Mouse (Mus musculus): ENCODE measurements at regions not wholly inside any gene's neighbourhood (a gene's known extent, or its start where the extent isn't known, plus 50 kb on each side); places are given as distances from the start of the nearest gene placed in this dataset.

GRCm38 (mm10) chr1:189077861-189078260 lies 70.2 kb upstream of the Kctd3 start:
- Histone ChIP-seq H3K9me3 (replicated peaks; ENCODE audit: control insufficient read depth, low read length) (no peaks in the 10 kb centered on the region), H3K36me3 (ENCODE audit: control insufficient read depth, insufficient read depth) (no peaks in the 10 kb centered on the region), H3K4me1 (ENCODE audit: control insufficient read depth, insufficient read depth, low read length) (0 out of 2 replicates have a peak, but pooled peaks cover 2% of the 10 kb centered on the region), H3K27me3 (ENCODE audit: control insufficient read depth, insufficient read depth, low read length) (no peaks in the 10 kb centered on the region), H3K27ac (ENCODE audit: low read length) (no peak overlapping the region), H3K4me3 (ENCODE audit: low read length) (no peak overlapping the region), H3K9ac (ENCODE audit: low read length) (no peak overlapping the region), H3K4me2 (ENCODE audit: low read depth, low read length) (no peak overlapping the region)
- ATAC-seq (replicated peaks; ENCODE audit: extremely low read depth, insufficient read depth, low FRiP score) = no peak
- 73% methylated on average over 5 of the region's 5 CpGs for WGBS

DNA sequence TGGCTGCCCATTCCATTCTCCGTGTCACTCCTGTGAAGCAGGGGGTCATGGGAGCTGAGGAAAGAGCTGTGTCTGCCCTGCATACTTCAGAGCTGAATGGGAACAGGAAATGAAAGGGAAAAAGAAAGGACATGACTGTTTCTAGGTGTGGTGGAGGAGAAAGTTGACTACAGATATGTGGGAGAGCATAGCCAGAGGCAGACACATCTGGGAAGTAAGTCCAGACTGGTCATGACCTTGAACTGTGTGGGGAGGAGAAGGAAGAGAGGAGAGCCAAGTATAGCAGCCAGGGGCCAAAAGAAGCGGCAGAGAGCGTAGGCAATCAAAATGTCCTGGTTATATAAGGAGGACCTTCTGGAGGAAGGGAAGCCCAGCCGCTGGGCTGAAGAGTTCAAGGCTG lies 68.6 kb upstream of the Kctd3 start:
- no peak overlapping the region for H3K4me2 ChIP-seq (ENCODE audit: low read depth, low read length)
- ATAC-seq (replicated peaks; ENCODE audit: extremely low read depth, insufficient read depth, low FRiP score) = no peak; the same call in 1 of the 2 replicates
- 0 out of 2 replicates have a peak, but pooled peaks cover 2% of the 10 kb centered on the region for H3K4me1 ChIP-seq (ENCODE audit: control insufficient read depth, insufficient read depth, low read length)
- H3K9ac ChIP-seq (ENCODE audit: low read length) = no peak overlapping the region
- no peak overlapping the region for H3K4me3 ChIP-seq (ENCODE audit: low read length)
- H3K27ac ChIP-seq (ENCODE audit: low read length) = no peak overlapping the region
- H3K27me3 ChIP-seq (ENCODE audit: control insufficient read depth, insufficient read depth, low read length) = no peaks in the 10 kb centered on the region
- H3K36me3 ChIP-seq (ENCODE audit: control insufficient read depth, insufficient read depth) = no peaks in the 10 kb centered on the region
- H3K9me3 ChIP-seq (replicated peaks; ENCODE audit: control insufficient read depth, low read length) = no peaks in the 10 kb centered on the region
- WGBS = 50% methylated on average over 4 of the region's 4 CpGs

DNA sequence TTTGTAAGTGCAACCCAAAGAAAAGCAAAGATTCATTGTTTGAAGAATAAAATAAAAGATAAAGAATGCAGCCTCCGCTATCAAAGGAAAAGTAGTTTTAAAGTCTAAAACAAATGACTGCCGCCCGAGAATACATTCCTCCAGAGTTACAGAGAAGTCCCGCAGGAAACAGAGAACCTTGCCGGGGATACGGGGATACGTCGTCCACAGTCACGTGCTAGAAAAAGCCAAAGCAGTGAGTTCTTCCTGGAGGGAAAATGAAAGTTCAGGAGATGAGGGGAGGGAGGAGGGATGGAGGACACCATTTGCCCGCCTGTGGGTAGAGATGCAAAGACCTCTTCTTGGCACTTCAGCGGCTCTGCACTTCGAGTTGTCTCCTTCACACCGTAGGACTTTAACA lies 68.0 kb upstream of the Kctd3 start:
- ATAC-seq (replicated peaks; ENCODE audit: extremely low read depth, insufficient read depth, low FRiP score) = no peak
- 0 out of 2 replicates have a peak, but pooled peaks cover 2% of the 10 kb centered on the region for H3K4me1 ChIP-seq (ENCODE audit: control insufficient read depth, insufficient read depth, low read length)
- 62% methylated on average over 13 of the region's 13 CpGs for WGBS
- no peak overlapping the region for H3K27ac ChIP-seq (ENCODE audit: low read length)
- H3K4me2 ChIP-seq (ENCODE audit: low read depth, low read length) = no peak overlapping the region
- H3K4me3 ChIP-seq (ENCODE audit: low read length) = no peak overlapping the region
- no peak overlapping the region for H3K9ac ChIP-seq (ENCODE audit: low read length)
- no peaks in the 10 kb centered on the region for H3K27me3 ChIP-seq (ENCODE audit: control insufficient read depth, insufficient read depth, low read length)
- no peaks in the 10 kb centered on the region for H3K36me3 ChIP-seq (ENCODE audit: control insufficient read depth, insufficient read depth)
- H3K9me3 ChIP-seq (replicated peaks; ENCODE audit: control insufficient read depth, low read length) = no peaks in the 10 kb centered on the region

DNA sequence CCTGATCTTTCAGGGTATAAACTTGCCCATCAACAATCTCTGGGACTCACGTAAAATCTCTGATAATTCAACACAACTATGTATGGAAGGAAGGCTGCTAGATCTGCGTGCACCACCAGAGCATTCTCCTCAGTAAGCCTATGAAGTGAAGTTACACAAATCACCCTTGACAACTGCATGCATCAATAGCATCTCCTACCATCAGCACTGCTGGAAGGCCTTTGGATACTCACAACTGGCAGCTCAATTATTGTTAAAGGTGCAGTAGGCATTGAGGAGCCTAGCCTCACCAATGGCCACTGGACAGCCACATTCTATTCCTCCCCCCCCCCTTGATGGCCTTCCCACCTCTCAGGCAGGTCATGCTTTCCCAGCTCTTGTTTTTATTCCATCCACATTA lies 64.9 kb upstream of the Kctd3 start:
- Histone ChIP-seq H3K36me3 (ENCODE audit: control insufficient read depth, insufficient read depth) (no peaks in the 10 kb centered on the region), H3K27me3 (ENCODE audit: control insufficient read depth, insufficient read depth, low read length) (no peaks in the 10 kb centered on the region), H3K4me1 (ENCODE audit: control insufficient read depth, insufficient read depth, low read length) (peaks cover 5% of the 10 kb centered on the region), H3K4me2 (ENCODE audit: low read depth, low read length) (no peak overlapping the region), H3K27ac (ENCODE audit: low read length) (no peak overlapping the region), H3K4me3 (ENCODE audit: low read length) (no peak overlapping the region), H3K9me3 (replicated peaks; ENCODE audit: control insufficient read depth, low read length) (no peaks in the 10 kb centered on the region), H3K9ac (ENCODE audit: low read length) (no peak overlapping the region)
- 87% methylated on average over 2 of the region's 2 CpGs for WGBS
- ATAC-seq (replicated peaks; ENCODE audit: extremely low read depth, insufficient read depth, low FRiP score) = no peak

- WGBS = 46% methylated on average over 3 of the region's 3 CpGs
- Histone ChIP-seq H3K27ac (ENCODE audit: low read length) (0 out of 2 replicates have a peak overlapping the region, but pooled peaks have one; percentile 26), H3K36me3 (ENCODE audit: control insufficient read depth, insufficient read depth) (no peaks in the 10 kb centered on the region), H3K9me3 (replicated peaks; ENCODE audit: control insufficient read depth, low read length) (no peaks in the 10 kb centered on the region), H3K4me3 (ENCODE audit: low read length) (no peak overlapping the region), H3K4me1 (ENCODE audit: control insufficient read depth, insufficient read depth, low read length) (peaks cover 4% of the 10 kb centered on the region), H3K4me2 (ENCODE audit: low read depth, low read length) (no peak overlapping the region), H3K27me3 (ENCODE audit: control insufficient read depth, insufficient read depth, low read length) (no peaks in the 10 kb centered on the region), H3K9ac (ENCODE audit: low read length) (no peak overlapping the region)
- no peak for ATAC-seq (replicated peaks; ENCODE audit: extremely low read depth, insufficient read depth, low FRiP score)
Measured at GRCm38 (mm10) chr1:189068204-189068603, 60.6 kb upstream of the Kctd3 start.

GRCm38 (mm10) chr1:189067204-189067960 lies 59.7 kb upstream of the Kctd3 start:
- no peaks in the 10 kb centered on the region for H3K27me3 ChIP-seq (ENCODE audit: control insufficient read depth, insufficient read depth, low read length)
- 73% methylated on average over 16 of the region's 16 CpGs for WGBS
- no peaks in the 10 kb centered on the region for H3K9me3 ChIP-seq (replicated peaks; ENCODE audit: control insufficient read depth, low read length)
- no peaks in the 10 kb centered on the region for H3K36me3 ChIP-seq (ENCODE audit: control insufficient read depth, insufficient read depth)
- H3K4me3 ChIP-seq (ENCODE audit: low read length) = no peak overlapping the region
- no peak overlapping the region for H3K27ac ChIP-seq (ENCODE audit: low read length)
- H3K4me2 ChIP-seq (ENCODE audit: low read depth, low read length) = no peak overlapping the region
- H3K4me1 ChIP-seq (ENCODE audit: control insufficient read depth, insufficient read depth, low read length) = peaks cover 4% of the 10 kb centered on the region
- no peak for ATAC-seq (replicated peaks; ENCODE audit: extremely low read depth, insufficient read depth, low FRiP score)
- no peak overlapping the region for H3K9ac ChIP-seq (ENCODE audit: low read length)

GRCm38 (mm10) chr1:189066446-189067151 lies 59.0 kb upstream of the Kctd3 start:
- no peak for ATAC-seq (replicated peaks; ENCODE audit: extremely low read depth, insufficient read depth, low FRiP score)
- H3K4me1 ChIP-seq (ENCODE audit: control insufficient read depth, insufficient read depth, low read length) = peaks cover 4% of the 10 kb centered on the region
- 50% methylated on average over 6 of the region's 7 CpGs for WGBS

DNA sequence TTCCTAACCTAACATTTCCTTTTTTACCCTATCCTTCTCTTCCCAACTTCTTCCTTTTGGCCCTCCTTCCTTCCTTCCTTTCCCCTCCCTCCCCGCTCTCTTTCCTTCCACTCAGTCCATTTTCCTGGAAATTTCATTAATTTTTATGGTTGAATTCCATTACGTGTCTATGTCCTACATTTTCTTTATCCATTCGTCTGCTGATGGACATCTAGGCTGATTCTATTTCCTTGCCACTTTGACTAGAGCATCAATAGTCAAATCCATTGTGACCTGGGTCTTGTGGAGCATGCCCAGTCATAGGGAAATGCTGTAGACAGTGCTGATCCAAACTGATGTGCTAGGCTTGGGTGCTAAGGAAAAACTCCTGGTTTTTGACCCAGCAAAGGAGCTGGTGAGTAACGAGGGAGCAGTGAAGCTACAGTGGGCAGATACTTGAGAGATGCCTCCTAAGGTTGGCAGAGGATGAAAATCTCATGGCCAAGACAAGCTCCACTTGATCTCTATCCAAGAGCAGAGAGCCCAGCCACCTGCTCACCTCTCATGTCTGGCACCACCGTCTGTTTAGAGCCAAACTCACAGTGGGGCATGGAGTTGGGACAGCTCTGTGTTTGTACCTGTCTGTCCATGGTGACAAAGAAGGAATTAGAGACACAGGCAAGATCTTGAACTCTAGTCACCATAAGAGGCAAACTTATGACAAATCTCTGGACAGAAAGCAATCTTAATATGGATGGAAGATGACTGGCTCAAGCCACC lies 57.7 kb upstream of the Kctd3 start:
- 83% methylated on average over 5 of the region's 5 CpGs for WGBS
- Histone ChIP-seq H3K4me3 (ENCODE audit: low read length) (no peak overlapping the region), H3K9me3 (replicated peaks; ENCODE audit: control insufficient read depth, low read length) (no peaks in the 10 kb centered on the region), H3K27me3 (ENCODE audit: control insufficient read depth, insufficient read depth, low read length) (no peaks in the 10 kb centered on the region), H3K9ac (ENCODE audit: low read length) (no peak overlapping the region), H3K4me2 (ENCODE audit: low read depth, low read length) (no peak overlapping the region), H3K27ac (ENCODE audit: low read length) (no peak overlapping the region), H3K4me1 (ENCODE audit: control insufficient read depth, insufficient read depth, low read length) (peaks cover 4% of the 10 kb centered on the region), H3K36me3 (ENCODE audit: control insufficient read depth, insufficient read depth) (no peaks in the 10 kb centered on the region)
- ATAC-seq (replicated peaks; ENCODE audit: extremely low read depth, insufficient read depth, low FRiP score) = no peak

More at GRCm38 (mm10) chr1:189066446-189067151, 59.0 kb upstream of the Kctd3 start:
- H3K27ac ChIP-seq (ENCODE audit: low read length) = no peak overlapping the region
- H3K4me3 ChIP-seq (ENCODE audit: low read length) = no peak overlapping the region
- no peaks in the 10 kb centered on the region for H3K36me3 ChIP-seq (ENCODE audit: control insufficient read depth, insufficient read depth)
- H3K27me3 ChIP-seq (ENCODE audit: control insufficient read depth, insufficient read depth, low read length) = no peaks in the 10 kb centered on the region
- no peaks in the 10 kb centered on the region for H3K9me3 ChIP-seq (replicated peaks; ENCODE audit: control insufficient read depth, low read length)
- H3K9ac ChIP-seq (ENCODE audit: low read length) = no peak overlapping the region
- no peak overlapping the region for H3K4me2 ChIP-seq (ENCODE audit: low read depth, low read length)

DNA sequence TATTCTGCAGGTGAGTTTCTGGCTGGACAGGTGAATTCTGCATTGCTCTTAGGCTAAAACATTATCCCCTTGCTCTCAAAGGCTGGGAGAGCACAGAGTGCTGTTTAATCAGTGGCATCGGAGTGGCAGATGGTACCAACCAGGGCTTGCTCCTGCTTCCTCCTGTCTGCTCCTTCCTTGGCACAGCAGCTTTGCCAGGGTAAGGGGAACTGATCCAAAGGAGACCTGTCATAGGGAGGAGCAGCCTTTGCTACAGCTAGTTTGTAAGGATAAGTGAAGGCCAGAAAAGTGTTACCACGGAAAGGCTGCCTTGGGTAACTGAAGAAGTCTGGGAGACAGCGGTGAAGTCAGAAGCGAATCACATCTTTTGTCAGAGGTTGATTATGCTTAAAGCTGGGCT lies 57.0 kb upstream of the Kctd3 start:
- ATAC-seq (replicated peaks; ENCODE audit: extremely low read depth, insufficient read depth, low FRiP score) = no peak
- no peak overlapping the region for H3K4me3 ChIP-seq (ENCODE audit: low read length)
- H3K4me1 ChIP-seq (ENCODE audit: control insufficient read depth, insufficient read depth, low read length) = peaks cover 4% of the 10 kb centered on the region
- no peak overlapping the region for H3K4me2 ChIP-seq (ENCODE audit: low read depth, low read length)
- H3K27me3 ChIP-seq (ENCODE audit: control insufficient read depth, insufficient read depth, low read length) = no peaks in the 10 kb centered on the region
- H3K9me3 ChIP-seq (replicated peaks; ENCODE audit: control insufficient read depth, low read length) = no peaks in the 10 kb centered on the region
- no peaks in the 10 kb centered on the region for H3K36me3 ChIP-seq (ENCODE audit: control insufficient read depth, insufficient read depth)
- WGBS = 86% methylated on average over 4 of the region's 4 CpGs
- H3K27ac ChIP-seq (ENCODE audit: low read length) = no peak overlapping the region
- no peak overlapping the region for H3K9ac ChIP-seq (ENCODE audit: low read length)

All from heart, embryonic 16.5 days (tissue).